Mouse (Mus musculus): ENCODE measurements around the gene Efna3. TPM values are rescaled to one million over a fixed set of nuclear protein-coding genes. Genes with fewer than 3 reads are reported as not detected.
A peak's percentile ranks its signal among the peaks of the same experiment; 100 is the strongest.

The Efna3 gene
- total RNA-seq, 2 experiments from 2014 or later: 57.8 to 62.7 TPM

DNA sequence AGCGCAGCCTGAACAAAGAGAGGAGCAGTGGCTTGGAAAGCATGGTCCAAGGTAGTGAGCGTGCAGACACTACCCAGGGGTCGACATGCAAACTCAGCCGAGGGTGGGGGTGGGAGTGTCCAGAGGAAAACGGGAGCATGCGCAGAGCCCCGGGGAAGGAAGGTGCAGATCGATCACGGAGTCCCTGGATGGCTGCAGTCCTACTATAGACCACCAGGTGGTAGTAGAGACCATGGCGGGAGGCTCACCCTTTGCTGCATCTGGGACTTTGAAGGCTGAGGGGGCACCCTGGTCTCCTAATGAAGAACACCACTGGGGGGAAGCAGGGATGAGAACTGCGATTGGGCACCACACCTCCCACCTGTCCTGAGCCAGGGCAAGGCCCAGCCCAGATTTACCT is 17.7 kb upstream of the Efna3 start:
- DNase-seq (ENCODE audit: low spot score in 2 of 2): peak; percentile 81 to 83

DNA sequence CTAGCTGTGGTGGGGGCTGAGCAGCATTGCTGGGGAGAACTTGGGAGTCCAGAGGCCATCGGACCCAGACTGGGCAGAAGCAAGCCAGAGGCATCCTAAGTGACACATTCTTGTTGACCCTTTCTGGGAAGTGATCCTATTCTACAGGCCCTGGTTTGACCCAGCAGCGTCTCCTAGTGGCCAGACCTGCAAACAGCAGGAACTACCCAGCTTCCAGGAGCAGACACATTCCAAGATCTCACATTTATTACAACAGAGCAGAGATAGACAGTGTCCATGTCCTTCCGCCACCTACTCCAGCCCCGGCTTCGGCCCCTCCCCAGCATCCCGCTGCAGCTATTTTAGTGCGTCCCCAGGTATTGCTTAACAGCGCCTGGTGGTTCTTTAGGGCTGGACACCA is 16.7 kb upstream of the Efna3 start:
- DNase-seq (ENCODE audit: low spot score in 2 of 2): peak; percentile 66 to 69

DNA sequence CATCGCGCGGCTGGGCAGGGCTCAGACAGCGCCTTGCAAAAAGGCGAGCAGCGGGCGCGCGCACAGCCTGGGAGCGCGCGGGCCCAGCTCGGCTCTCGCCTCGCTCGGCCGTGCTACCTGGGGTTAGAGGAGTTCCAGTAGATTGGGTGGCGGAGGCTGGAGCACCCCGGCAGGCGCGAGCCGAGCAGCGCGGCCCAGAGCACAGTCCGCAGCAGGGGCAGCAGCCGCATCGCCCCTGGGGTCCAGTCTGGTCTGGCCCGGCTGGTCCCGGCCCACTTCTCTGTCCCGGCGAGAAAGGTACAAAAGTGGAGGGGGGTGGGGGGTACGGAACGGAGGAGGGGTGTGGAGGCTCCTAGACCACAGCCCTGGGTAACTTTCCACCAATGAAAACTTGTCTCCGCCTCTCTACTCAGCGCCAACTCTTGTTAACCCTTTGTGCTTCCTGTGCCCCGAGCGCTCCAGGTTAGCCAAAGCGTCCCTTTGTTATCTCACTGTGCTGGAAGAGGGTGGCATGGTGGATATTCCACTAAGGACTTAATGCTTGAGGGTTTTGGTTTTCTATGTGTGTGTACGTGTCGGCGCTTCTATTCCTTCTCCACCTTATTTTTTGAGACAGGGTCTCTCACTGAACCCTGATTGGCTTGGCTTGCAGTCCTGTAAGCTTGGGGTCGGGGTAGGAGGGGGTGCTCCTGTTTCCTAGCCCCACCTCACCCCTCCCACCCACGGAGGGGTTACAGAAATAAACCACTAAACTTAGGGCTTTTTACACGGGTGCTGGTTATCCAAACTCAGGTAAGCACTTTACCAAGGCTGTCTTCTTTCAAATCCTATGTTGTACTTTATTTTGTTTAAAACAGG is 15.2 kb upstream of the Efna3 start, which contains the start of gene Efna4:
Efna4 (minus strand) TSS at position 308 of the 858 bp plus-strand sequence.
- DNase-seq (ENCODE audit: low spot score in 2 of 2): no peak

DNA sequence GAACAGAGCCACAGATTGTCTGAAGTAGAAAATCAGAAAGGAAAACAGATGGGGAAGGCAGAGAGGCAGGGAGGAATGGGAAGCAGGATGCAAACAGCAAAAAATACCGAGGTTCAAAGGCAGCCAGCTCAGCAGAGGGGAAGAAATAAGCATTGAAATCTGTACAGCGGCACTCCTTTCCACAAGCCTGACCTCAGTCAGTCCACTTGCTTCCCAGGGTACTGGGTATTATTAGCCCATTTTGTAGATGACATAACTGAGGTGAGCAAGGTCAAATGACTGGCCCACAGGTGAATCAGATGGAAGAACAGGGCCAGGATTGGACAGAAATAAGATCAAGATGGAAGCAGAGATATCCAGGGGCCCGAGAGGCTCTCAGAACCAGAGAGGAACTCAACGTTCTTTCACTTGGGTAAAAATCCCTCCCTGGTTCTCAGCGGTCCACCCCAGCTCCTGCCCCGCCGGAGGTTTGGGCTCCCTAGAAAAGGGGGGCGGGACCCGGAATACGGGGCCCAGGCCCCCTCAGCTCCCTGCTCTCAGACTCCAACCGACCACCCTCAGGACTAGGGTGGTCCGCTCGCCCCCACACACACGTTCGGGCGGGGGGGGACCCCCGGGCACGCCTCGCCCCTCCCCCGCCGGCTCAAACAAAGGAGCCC is 14.4 kb upstream of the Efna3 start:
- no peak for DNase-seq (ENCODE audit: low spot score in 2 of 2)

DNA sequence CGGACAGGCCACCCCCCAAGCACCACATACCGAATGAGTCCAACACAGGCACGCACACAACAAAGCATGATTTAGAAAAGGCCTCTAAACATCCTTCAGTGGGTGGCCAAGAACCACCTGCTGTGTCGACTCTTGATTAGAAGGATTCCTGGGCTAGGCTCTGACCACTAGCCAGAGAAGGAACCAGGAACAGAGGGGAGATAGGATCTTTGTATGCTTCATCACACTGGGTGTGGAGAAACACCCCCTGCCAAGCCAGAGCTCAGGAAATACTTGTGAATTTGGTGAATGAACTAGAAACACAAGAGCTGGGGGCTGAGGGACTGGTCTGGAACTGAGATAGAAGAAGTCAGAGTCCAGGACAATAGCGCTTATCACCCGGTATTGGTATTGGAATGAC is 13.8 kb upstream of the Efna3 start:
- DNase-seq (ENCODE audit: low spot score in 2 of 2): no peak

DNA sequence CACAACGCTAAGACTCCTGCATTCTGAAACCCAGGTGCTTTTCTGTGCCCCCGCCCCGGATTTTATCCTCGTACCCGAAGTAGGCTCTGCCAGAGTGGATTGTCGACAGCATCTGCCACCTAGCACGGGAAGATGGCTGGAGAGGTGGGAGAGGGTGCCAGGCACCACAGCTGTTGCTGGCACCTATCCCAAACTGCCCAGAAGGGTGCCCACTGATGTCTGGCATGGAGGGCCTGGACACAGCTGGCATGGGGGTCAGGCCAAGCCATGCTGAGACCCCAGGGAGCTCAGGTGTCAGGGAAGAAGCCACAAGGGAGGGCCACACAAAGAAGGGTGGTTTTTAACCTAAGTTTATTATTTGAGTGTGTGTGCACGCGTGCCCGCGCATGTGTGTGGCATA is 10.3 kb upstream of the Efna3 start:
- DNase-seq (ENCODE audit: low spot score in 2 of 2): no peak

DNA sequence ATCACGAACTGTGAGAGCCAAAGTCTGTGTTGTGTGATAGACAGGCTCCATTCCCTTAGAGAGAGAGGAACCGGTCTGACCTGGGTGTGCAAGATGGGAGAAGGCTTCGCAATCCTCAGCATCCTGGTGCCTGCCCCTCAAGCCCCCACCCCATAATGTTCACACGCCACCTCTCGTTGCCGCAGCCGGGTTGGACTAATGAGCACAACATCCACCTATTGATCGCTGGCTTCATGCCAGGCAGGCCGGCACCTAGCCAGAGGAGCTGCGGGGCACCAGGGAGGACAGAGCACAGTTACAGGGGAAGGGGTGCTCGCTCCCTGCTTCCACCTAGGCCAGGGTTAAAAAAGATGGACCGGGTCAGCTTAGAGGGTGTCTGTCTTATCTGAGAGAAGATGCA is 9.7 kb upstream of the Efna3 start:
- DNase-seq (ENCODE audit: low spot score in 2 of 2): no peak

DNA sequence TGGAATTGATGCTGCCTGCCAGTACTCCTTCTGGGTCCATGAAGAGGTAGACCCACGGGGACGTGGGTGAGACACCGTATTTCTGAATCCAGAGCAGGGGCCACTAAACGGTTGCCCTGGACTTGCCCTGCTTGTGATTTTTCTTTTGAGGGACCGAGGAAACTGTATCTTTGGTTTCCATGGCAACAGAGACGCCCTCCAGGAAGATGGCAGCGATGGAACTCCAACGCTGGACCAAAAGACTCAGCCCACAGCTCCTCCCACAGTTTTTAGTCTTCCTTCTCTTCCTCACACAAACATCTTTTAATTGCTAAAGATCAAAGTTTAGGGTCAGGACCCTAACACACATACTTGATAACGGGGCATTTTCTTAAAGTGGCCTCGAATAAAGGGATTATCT is 9.2 kb upstream of the Efna3 start:
- no peak for DNase-seq (ENCODE audit: low spot score in 2 of 2)

DNA sequence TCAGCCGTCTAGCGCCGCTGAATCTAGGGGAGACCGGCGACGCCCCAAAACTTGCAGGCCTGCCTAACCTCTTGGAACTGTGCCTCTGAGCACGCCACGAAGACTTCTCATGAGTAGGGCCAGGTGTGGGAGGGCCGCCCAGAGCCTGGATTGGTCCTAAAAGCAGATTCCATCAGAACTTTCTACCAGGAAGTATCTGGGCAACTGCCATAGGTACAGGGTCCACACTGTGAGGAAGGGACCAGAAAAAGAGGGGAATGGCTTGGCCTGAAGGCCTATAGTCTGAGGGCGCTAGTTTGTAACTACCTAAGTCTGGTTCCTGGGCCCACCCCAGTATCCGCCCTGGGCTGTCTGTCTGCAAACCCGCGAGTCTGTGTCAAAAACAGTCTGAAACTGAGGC is 8.8 kb upstream of the Efna3 start:
- DNase-seq (ENCODE audit: low spot score in 2 of 2): no peak

DNA sequence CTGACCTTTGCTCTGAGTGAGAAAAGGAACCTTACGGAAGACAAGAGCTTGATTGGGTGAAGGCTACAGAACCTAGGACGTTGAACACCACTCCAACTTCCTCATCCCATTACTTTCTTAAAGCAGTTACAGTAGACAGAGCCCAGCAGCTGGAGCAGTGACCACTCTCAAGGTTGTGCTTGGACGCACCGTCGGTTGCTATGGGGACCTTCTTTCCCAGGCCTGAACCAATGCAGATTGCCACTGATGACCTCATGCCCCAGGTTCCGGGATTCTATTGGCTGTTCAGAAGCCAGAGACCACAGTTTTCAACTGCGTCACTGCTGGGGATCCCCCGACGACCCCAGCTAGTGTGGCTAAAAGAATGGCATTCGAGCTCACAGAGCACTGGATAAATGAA is 8.2 kb upstream of the Efna3 start:
- no peak for DNase-seq (ENCODE audit: low spot score in 2 of 2)

DNA sequence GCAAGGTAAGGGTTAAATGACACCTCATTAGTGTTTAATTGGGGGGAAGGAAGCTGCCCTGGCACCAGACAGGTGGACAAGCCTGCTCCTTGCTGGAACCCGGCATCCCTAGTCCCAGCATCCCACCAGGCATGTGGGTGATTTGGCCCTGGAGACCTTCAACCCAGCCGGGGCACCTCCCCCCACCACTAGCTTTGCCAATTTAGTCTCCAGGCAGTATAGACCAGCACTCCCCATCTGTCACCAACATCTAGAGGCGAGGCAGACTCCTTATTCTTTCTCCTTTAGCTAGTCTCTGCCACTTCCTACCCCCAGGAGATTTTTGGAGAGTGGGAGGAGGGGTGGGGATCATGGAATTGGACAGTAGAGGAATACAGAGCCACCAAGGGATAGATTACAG is 7.6 kb upstream of the Efna3 start:
- DNase-seq (ENCODE audit: low spot score in 2 of 2): no peak

DNA sequence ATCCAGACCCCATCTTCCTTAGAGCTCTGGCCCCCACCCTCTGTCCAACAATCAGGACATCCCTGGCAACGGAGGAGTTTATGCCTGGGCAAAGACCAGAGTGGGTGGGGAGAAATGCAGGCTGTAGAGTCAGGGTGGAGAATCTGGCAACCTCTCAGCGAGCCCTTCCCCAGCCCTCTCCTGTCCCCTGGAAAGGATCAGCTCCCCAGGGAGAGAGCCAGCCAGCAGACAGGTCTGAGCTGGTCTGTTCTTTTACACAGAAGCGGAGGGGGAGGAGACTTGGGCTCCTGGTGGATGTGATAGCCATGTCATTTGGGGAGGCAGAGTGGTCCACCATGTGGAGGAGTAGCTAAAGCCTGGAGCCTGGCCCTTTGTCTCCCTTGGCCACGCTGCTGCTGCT is 5.9 kb upstream of the Efna3 start:
- no peak for DNase-seq (ENCODE audit: low spot score in 2 of 2)

DNA sequence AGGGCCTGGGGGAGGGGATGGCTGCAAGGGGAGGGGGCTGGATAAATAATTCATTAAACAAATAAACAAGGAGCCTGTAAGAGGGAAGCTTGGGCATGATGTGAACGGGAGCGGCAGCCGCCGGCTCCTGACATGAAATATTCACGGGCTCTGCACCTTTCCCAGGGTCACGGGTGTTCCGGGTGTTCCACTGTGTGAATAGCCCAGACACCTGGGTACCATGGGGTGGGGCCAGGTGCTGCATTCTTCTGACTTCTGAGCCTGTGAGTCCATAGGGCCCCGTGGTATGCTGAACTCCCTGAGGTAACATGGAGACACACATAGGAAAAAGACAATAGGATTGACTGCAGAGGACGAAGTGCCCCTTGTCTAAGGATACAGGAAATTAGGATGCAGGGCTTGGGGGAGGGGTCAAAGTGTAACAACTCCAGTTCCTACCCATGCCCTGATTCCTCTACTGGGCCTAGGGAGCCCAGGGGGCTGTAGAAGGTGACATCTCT is 4.7 kb upstream of the Efna3 start:
- DNase-seq (ENCODE audit: low spot score in 2 of 2): no peak

DNA sequence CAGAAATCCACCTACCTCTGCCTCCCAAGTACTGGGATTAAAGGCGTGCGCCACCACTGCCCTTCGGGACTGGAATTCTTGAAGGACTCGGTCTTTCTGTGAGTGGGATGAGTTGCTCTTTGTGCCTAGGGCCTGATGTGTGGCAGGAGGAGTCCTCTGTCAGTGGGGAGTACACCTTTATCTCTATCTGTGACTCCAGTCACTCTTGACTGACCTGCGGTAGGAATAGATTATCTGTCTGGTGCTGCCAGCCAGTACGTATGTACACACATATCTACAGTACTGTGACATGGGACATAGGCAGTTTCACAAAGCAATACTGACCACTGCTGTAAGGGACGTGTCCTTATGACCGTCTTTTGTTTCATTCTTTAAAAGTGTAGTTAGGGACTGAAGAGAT is 3.1 kb upstream of the Efna3 start:
- no peak for DNase-seq (ENCODE audit: low spot score in 2 of 2)

DNA sequence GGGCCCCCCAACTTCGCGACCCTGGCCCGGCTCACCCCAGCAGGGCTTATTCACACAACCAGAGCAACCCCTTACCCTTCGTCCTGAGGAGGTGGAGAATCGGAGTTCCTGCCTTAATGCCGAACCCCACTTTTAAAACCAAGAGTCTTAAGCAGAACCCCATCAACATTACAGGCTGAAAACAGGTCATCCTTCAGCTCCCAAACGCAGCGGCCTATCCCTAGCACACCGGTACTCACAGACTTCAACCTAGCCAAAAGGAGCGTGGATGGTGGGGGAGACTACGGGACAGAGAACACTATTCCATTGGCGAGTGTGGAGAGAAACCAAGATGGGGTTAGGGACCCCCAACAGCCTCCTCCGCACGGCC is 649 bp downstream of the Efna3 start:
- DNase-seq (ENCODE audit: low spot score in 2 of 2): no peak

DNA sequence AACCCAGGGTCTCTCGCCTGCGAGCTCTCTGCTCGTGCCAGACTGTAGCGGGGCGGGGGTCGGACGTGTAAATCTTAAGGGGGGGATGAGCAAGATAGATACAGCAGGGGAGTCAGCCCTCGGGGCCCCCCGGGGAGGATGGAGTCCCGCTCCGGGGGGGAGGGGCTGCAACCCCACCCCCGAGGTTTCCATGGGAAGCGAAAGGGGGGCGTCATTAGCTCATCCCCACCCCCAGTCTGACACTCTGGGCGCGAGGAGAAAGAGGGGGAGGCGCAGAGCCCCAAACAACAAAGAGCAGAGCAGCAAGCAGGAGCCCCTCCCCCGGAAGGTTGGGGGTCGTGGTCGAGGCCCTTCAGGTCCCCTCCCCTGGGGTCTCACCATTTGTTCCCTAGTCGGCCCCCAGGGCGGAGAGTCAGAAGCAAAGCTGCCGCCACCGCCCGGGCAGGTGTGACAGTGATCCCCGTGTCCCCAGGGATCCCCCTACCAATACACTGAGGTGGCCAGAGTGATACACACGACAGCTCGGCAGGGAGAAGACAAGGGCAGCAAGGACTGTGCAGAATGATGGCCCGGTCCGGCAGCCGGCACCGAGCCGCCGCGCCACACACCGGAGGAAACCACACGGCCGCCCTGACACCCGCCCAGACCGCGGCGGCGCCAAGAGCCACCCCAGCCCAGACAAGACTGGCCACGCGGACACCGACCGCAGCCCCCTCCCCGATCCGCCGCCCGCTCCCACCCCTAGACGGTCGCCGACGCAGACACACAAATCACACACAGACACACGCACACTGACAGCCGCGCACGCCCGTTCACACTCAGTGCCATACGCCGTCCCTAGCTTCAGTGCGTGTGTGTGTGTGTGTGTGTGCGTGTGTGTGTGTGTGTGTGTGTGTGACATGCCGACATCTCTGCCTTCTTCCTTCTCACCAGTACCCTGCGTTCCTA is 1.3 kb downstream of the Efna3 start:
- DNase-seq (ENCODE audit: low spot score in 2 of 2): no peak

DNA sequence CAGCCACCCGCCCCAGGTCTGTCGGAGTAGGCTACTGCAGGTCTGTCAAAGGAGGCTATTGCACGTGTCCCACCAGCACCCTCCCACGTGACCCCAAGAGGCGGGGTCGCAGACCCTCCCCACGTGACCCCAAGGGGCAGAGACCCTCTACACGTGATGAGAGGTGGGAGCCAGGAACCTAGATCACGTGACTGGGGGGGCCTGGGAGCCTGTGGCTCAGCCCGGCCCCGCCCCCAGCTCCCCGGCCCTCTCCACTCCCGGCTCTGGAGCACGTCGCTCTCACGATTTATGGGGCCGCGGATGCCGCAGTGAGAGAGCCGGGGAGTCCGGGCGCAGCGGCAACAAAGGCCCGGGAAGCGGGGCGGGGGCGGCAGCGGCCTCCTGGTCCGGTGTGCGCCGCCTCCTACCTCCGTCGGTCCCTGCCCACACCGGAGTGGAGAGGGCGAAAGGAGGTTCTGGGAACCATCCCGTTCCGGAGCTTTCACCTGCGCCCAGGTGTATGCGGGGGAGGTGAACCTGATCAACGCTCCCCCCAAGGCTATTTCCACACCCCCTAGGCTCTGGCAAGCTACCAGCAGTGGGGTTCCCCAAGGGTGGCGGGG is 2.1 kb downstream of the Efna3 start:
- peak in 1 of 2 experiments; percentile 49 for DNase-seq (ENCODE audit: low spot score in 2 of 2)

DNA sequence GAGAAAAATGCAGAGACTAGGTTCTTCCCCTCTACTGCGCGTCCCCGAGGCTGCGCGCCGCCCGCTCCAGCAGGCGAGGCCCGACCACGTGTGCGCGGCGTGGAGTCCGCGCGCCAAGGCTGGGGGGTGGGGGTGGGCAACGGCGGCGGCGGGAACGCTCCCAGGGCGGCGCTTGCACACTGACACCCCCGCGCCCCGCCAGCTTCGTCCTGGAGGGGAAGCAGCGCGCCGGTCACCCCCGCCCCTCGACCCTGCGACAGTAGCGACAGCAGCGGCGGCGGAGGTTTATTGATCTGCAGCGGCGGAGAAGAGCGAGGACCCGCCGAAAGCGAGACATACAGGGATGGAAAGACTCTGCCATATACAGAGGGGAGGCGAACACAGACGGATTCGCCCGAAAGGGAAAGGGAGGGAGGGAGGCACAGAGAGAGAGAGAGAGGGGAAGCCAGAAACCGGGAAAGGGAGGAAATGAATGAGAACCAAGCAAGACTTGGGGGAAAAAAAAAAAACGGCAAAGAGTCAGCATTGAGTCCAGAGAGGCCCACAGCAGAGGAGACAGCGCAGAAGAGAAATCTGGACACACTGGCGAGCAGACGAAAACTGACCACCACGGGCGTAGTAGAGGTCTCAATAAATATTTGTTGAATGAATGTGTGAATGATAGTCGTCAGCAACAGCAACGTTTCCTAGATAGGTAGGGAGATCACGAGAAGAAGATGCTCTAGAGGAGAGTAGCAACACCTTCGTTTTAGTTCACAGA is 3.0 kb downstream of the Efna3 start:
- no peak for DNase-seq (ENCODE audit: low spot score in 2 of 2)

DNA sequence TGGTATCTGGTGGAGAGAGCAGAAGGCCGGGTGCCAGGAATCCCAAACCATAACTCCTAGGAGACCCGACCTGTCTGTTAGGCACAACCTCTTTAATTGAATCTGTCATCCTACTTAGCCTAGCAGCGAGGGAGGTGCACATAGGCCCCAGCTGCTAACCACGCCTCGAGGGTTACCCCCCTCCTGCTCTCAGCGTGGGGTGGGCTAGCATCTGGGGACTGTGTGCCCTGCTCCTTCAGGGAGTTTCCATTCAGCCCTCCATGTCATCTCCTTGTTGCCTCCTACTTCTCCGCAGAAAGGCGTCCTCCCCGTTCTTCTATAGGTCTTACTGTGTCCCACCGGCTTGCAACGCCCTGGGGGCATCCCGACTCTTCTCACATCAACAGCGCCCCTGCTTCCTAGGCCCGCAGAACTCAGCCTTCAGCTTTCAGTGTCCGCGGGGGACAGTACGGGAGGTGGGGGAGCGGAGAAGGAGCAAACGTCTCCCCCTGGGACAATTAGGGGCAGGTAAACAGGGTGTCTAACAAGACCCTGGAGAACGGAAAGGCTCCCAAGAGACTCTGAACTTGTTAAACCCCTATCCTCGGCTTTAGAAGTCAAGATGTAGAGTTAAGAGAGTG is 3.7 kb downstream of the Efna3 start:
- DNase-seq (ENCODE audit: low spot score in 2 of 2): no peak

DNA sequence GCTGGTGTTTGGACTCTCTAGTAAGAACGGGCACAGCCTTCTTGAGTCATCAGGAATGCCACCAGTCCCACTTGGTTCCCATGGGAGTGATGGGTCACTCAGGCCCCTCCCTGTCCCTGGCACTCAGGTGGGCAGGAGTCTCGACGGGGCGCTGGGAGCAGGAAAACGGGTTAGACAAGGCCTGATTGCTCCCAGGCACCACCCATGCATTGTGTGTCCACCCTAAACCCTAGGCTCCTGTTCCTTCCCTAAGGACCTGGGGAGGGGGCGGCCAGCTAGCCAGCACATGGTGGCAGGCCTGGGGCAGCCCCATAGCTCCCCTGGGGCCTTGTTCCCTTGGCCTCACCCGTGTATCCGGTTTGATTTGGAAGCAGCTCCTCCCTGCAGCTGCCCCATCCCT is 4.4 kb downstream of the Efna3 start:
- DNase-seq (ENCODE audit: low spot score in 2 of 2): no peak

All from layer of hippocampus, postnatal 14 days (tissue).